Comparison of ENCODE assay signal across 10 mouse cellular contexts in genomic region chr2:181148318-181148955, GRCm38 (mm10). TPM values are rescaled to one million over a fixed set of nuclear protein-coding genes. Genes with fewer than 3 reads are reported as not detected.
DNase-seq lines count a peak whose midpoint lies in the region; ATAC-seq and TF ChIP-seq lines count a peak whose summit lies in the region.
"Had no signal": no experiment of that assay in that cellular context is flagged by ENCODE, and none has a peak within 500 bp of the region (broad histone marks: within the 10 kb centered on the region; RNA-seq: fewer than 3 reads in every experiment).

No protein-coding gene starts in this region.

- no peak for TF ChIP-seq POLR2A in thymus, adult 2 months (IDR thresholded peaks at IDR 0.05; ENCODE audit: control insufficient read depth, extremely low read depth, insufficient read depth, low read length, poor library complexity)
- TF ChIP-seq POLR2A in limb, embryonic 14.5 days (IDR thresholded peaks at IDR 0.05; ENCODE audit: borderline replicate concordance, extremely low read depth, insufficient read depth, insufficient read length): no peak

- 11% methylated on average over 31 of the region's 31 CpGs for WGBS in thymus, adult 2 months
- WGBS in limb, embryonic 14.5 days: 13% methylated on average over 31 of the region's 31 CpGs
- 11% methylated on average over 29 of the region's 31 CpGs for WGBS in stomach, postnatal 0 days

- intact Hi-C loops in gastrocnemius, adult 2 months (cut with DNase I): no loop called here

- no peaks in the 10 kb centered on the region for H3K9me3 ChIP-seq in limb, embryonic 14.5 days (ENCODE audit: control insufficient read depth, low read length)
- H3K9me3 ChIP-seq in stomach, postnatal 0 days (ENCODE audit: control insufficient read depth, low read length): no peaks in the 10 kb centered on the region

- peak overlapping the region; percentile 86 for H3K27ac ChIP-seq in gastrocnemius, adult 2 months
- H3K27ac ChIP-seq in thymus, adult 2 months (ENCODE audit: control insufficient read depth, insufficient read depth, low read length): no peak overlapping the region
- H3K27ac ChIP-seq in limb, embryonic 14.5 days (replicated peaks; ENCODE audit: low read depth, low read length): no peak overlapping the region
- no peak overlapping the region for H3K27ac ChIP-seq in stomach, postnatal 0 days (replicated peaks)

- peaks cover 7% of the 10 kb centered on the region for H3K4me1 ChIP-seq in thymus, adult 2 months (replicated peaks; ENCODE audit: control insufficient read depth, insufficient read depth, low read length)
- peaks cover 4% of the 10 kb centered on the region; the same call in 1 of the 2 replicates for H3K4me1 ChIP-seq in limb, embryonic 14.5 days (ENCODE audit: control insufficient read depth, insufficient read depth, low read length)
- no peaks in the 10 kb centered on the region for H3K4me1 ChIP-seq in stomach, postnatal 0 days (replicated peaks; ENCODE audit: control insufficient read depth, insufficient read depth)

- DNase-seq in gastrocnemius, adult 2 months: peak; percentile 63
- no peak for DNase-seq in gastrocnemius, postnatal 25 days
- no peak for DNase-seq in thymus, adult 2 months
- DNase-seq in thymus, postnatal 25 days: no peak
- DNase-seq in limb, embryonic 14.5 days (ENCODE audit: low spot score): no peak
- no peak for DNase-seq in stomach, postnatal 0 days (ENCODE audit: low spot score)
- DNase-seq in spleen, postnatal 4 days (ENCODE audit: low spot score in 2 of 2): no peak
- DNase-seq in adrenal gland, postnatal 25 days: no peak

- peaks cover 3% of the 10 kb centered on the region; the same call in 1 of the 2 replicates for H3K27me3 ChIP-seq in thymus, adult 2 months (ENCODE audit: control insufficient read depth, insufficient read depth, low read length)
- H3K27me3 ChIP-seq in limb, embryonic 14.5 days (ENCODE audit: control insufficient read depth, insufficient read depth, low read length): peaks cover 24% of the 10 kb centered on the region; the same call in 1 of the 2 replicates
- H3K27me3 ChIP-seq in stomach, postnatal 0 days (ENCODE audit: control insufficient read depth, insufficient read depth, low read length): no peaks in the 10 kb centered on the region

- H3K4me2 ChIP-seq in limb, embryonic 14.5 days (replicated peaks; ENCODE audit: low read depth, low read length, severe bottlenecking): peak overlapping the region; percentile 76
- peak overlapping the region; percentile 64 for H3K4me2 ChIP-seq in stomach, postnatal 0 days (replicated peaks; ENCODE audit: low read depth)

- TF ChIP-seq EP300 in stomach, postnatal 0 days (optimal IDR thresholded peaks at IDR 0.05): no peak

- peak overlapping the region; percentile 88 for H3K4me3 ChIP-seq in gastrocnemius, adult 2 months
- H3K4me3 ChIP-seq in thymus, adult 2 months (ENCODE audit: control insufficient read depth, insufficient read depth, low read length): peak overlapping the region; percentile 4; the same call in 1 of the 2 replicates
- peak overlapping the region; percentile 43 for H3K4me3 ChIP-seq in limb, embryonic 14.5 days (replicated peaks; ENCODE audit: low read length)
- H3K4me3 ChIP-seq in stomach, postnatal 0 days (ENCODE audit: low read depth, low read length): peak overlapping the region; percentile 36

- no peak for ATAC-seq in limb, embryonic 14.5 days (ENCODE audit: low FRiP score, low read depth)
- no peak for ATAC-seq in stomach, postnatal 0 days (ENCODE audit: low FRiP score, low TSS enrichment)

- H3K9ac ChIP-seq in limb, embryonic 14.5 days (ENCODE audit: low read depth, low read length, severe bottlenecking): peak overlapping the region; percentile 3; the same call in 1 of the 2 replicates
- no peak overlapping the region for H3K9ac ChIP-seq in stomach, postnatal 0 days (ENCODE audit: low read length)

- no peak for TF ChIP-seq CTCF in gastrocnemius, adult 2 months (IDR thresholded peaks at IDR 0.05)
- no peak for TF ChIP-seq CTCF in thymus, adult 2 months (IDR thresholded peaks at IDR 0.05; ENCODE audit: borderline replicate concordance, control insufficient read depth, extremely low read depth, insufficient read depth, low read length, poor library complexity)
- no peak for TF ChIP-seq CTCF in stomach, postnatal 0 days (IDR thresholded peaks at IDR 0.05; ENCODE audit: low read depth)

- no peaks in the 10 kb centered on the region for H3K36me3 ChIP-seq in thymus, adult 2 months (ENCODE audit: control insufficient read depth, insufficient read depth, low read length)
- no peaks in the 10 kb centered on the region for H3K36me3 ChIP-seq in limb, embryonic 14.5 days (ENCODE audit: control insufficient read depth, insufficient read depth, low read length)
- no peaks in the 10 kb centered on the region for H3K36me3 ChIP-seq in stomach, postnatal 0 days (ENCODE audit: control insufficient read depth, insufficient read depth, low read length)

RNA-seq across cellular contexts. Expression of gene Eef1a2, which starts 8.4 kb away (rescaled TPM):
- 1,000 to 10,000 TPM; 2,005 to 2,177 TPM for total RNA-seq in gastrocnemius, adult 2 months (2021)
- total RNA-seq in gastrocnemius, postnatal 25 days (2021): 1,000 to 10,000 TPM; 1,917 to 2,157 TPM
- polyA plus RNA-seq in thymus, adult 2 months (2012; rRNA removed): 2.7 and 42.5 TPM in 2 replicates
- polyA plus RNA-seq in limb, embryonic 14.5 days (2012; rRNA removed): 0.10 and 0.29 TPM in 2 replicates
- not detected in 2 replicates for polyA plus RNA-seq in limb, embryonic 14.5 days (2014; fragmentation: Nextera tagmentation; extraction: Ambion mirVana)
- 0.40 and 0.42 TPM in 2 replicates for polyA plus RNA-seq in stomach, postnatal 0 days (2015; fragmentation: Nextera tagmentation; extraction: Ambion mirVana)
- total RNA-seq in adrenal gland, postnatal 25 days (2021): 38.2 and 49.3 TPM in 2 replicates

RNA-seq across cellular contexts. Expression of gene Kcnq2, which starts 13.3 kb away (rescaled TPM):
- not detected for total RNA-seq in gastrocnemius, adult 2 months (2021)
- total RNA-seq in gastrocnemius, postnatal 25 days (2021): not detected
- polyA plus RNA-seq in thymus, adult 2 months (2012; rRNA removed): 0.24 and 0.32 TPM in 2 replicates
- polyA plus RNA-seq in limb, embryonic 14.5 days (2012; rRNA removed): 0.28 and 0.38 TPM in 2 replicates
- polyA plus RNA-seq in limb, embryonic 14.5 days (2014; fragmentation: Nextera tagmentation; extraction: Ambion mirVana): 0.14 TPM in 1 of 2 replicates, not detected in the other
- polyA plus RNA-seq in stomach, postnatal 0 days (2015; fragmentation: Nextera tagmentation; extraction: Ambion mirVana): 0.42 and 0.59 TPM in 2 replicates
- total RNA-seq in adrenal gland, postnatal 25 days (2021): 3.7 and 6.3 TPM in 2 replicates
- polyA plus RNA-seq: C2C12 had no signal

RNA-seq across cellular contexts. Expression of gene Ppdpf, which starts 38.6 kb away (rescaled TPM):
- total RNA-seq in gastrocnemius, adult 2 months (2021): 10 to 100 TPM; 39.1 to 46.2 TPM
- total RNA-seq in gastrocnemius, postnatal 25 days (2021): 10 to 100 TPM; 44.4 to 49.5 TPM
- 191 and 219 TPM in 2 replicates for polyA plus RNA-seq in thymus, adult 2 months (2012; rRNA removed)
- polyA plus RNA-seq in limb, embryonic 14.5 days (2012; rRNA removed): 148 and 220 TPM in 2 replicates
- polyA plus RNA-seq in limb, embryonic 14.5 days (2014; fragmentation: Nextera tagmentation; extraction: Ambion mirVana): 294 and 354 TPM in 2 replicates
- polyA plus RNA-seq in stomach, postnatal 0 days (2015; fragmentation: Nextera tagmentation; extraction: Ambion mirVana): 294 and 310 TPM in 2 replicates
- total RNA-seq in adrenal gland, postnatal 25 days (2021): 79.5 and 82.6 TPM in 2 replicates

RNA-seq across cellular contexts. Expression of gene Ptk6, which starts 54.2 kb away (rescaled TPM):
- not detected for total RNA-seq in gastrocnemius, adult 2 months (2021)
- total RNA-seq in gastrocnemius, postnatal 25 days (2021): not detected
- polyA plus RNA-seq in thymus, adult 2 months (2012; rRNA removed): 0.22 and 0.32 TPM in 2 replicates
- polyA plus RNA-seq in limb, embryonic 14.5 days (2012; rRNA removed): 0.08 and 0.10 TPM in 2 replicates
- polyA plus RNA-seq in limb, embryonic 14.5 days (2014; fragmentation: Nextera tagmentation; extraction: Ambion mirVana): 0.12 and 0.19 TPM in 2 replicates
- 5.8 and 5.9 TPM in 2 replicates for polyA plus RNA-seq in stomach, postnatal 0 days (2015; fragmentation: Nextera tagmentation; extraction: Ambion mirVana)
- not detected in 2 replicates for total RNA-seq in adrenal gland, postnatal 25 days (2021)
- total RNA-seq: left cerebral cortex, postnatal 10 days had no signal
- polyA plus RNA-seq: C2C12 had no signal

Comparison
In these comparisons a context has a peak if more than half of its experiments do, and no peak if none do; other contexts are left out.
1. H3K4me3 ChIP-seq: peak in every context shown above with its lines; median percentile 88 in gastrocnemius, adult 2 months; 43 in limb, embryonic 14.5 days; 36 in stomach, postnatal 0 days; 4 in thymus, adult 2 months.
2. RNA of gene Eef1a2, which starts 8.4 kb away (total RNA-seq): 2,005 to 2,177 TPM in gastrocnemius, adult 2 months and 1,917 to 2,157 TPM in gastrocnemius, postnatal 25 days; 38.2 to 49.3 TPM in adrenal gland, postnatal 25 days; every median in the first group is over 10 times any median in the second.